Mouse (Mus musculus) stomach, postnatal 0 days (tissue): ENCODE results near the gene Hist1h3c.

Experiments used
- CTCF ChIP-seq: IDR thresholded peaks from 2 replicates; pipeline ENCODE4 v1.5.1; 2016; ENCODE audit warnings: antibody characterized with exemption, low read depth, mild to moderate bottlenecking, moderate library complexity
- EP300 ChIP-seq: optimal IDR thresholded peaks from 2 replicates; pipeline ENCODE3; 2016; ENCODE audit warnings: antibody characterized with exemption

DNA sequence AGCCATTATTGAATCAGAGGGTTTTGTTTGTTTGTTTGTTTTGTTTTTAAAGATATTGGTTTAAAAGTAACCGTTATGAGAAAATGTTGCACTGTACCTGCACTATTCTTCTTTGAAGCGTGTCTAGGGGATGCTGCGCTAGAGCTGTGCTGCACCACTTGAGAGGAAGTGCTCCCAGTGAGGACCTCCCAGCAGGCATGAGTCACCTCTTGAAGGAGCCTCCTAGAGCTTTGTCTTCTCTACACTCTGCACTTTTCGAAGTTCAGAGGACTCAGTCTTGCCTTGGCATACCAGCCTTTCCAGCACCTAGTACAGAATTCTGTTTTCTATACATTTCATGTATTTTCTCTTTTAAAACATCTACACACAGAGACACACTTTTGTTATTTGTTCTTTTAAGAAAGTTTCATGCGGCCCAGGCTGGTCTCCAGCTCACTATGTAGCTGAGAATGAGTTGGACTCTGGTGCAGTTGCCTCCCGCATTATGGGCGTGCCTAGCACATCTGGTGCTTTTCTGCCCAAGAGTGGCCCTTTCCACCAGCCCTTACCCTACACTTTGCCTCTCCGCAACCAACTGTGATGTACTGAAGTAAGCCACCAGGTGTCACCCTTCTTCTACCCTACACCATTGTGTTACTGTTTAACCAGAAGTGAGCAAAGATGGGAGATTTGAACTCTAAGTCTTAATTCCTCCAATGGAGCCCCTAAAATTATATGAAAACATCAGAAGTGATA, 44.4 kb downstream of the Hist1h3c start:
- TF ChIP-seq CTCF (peak; percentile 93), EP300 (no peak)
